Mouse (Mus musculus): Measurements from ENCODE around the gene Mindy3. TPM values are rescaled to one million over a fixed set of nuclear protein-coding genes. Genes with fewer than 3 reads are reported as not detected.

Mindy3 gene
- polyA plus RNA-seq, 1 experiment from 2014 or later, result 25.2 TPM

GRCm38 (mm10) chr2:12328355-12329067 lies 90.8 kb downstream of the Mindy3 start:
- WGBS, result 42% methylated on average over 8 of the region's 8 CpGs
- no peak overlapping the region for H3K4me3 ChIP-seq (ENCODE audit: low read depth, low read length)
- H3K4me1 ChIP-seq (replicated peaks; ENCODE audit: control insufficient read depth, insufficient read depth, low read length), result no peaks in the 10 kb centered on the region
- no peak for ATAC-seq
- no peak overlapping the region for H3K9ac ChIP-seq (ENCODE audit: low read depth, low read length)
- no peak overlapping the region for H3K27ac ChIP-seq (ENCODE audit: low read depth, low read length)
- no peak for TF ChIP-seq CTCF (IDR thresholded peaks at IDR 0.05; ENCODE audit: low read depth)
- H3K36me3 ChIP-seq (ENCODE audit: control insufficient read depth, insufficient read depth), result no peaks in the 10 kb centered on the region
- H3K27me3 ChIP-seq (replicated peaks; ENCODE audit: control insufficient read depth, insufficient read depth, low read length), result no peaks in the 10 kb centered on the region
- no peaks in the 10 kb centered on the region for H3K9me3 ChIP-seq (ENCODE audit: control insufficient read depth)
- no peak overlapping the region for H3K4me2 ChIP-seq (replicated peaks; ENCODE audit: low read depth)

GRCm38 (mm10) chr2:12327691-12328354 lies 91.4 kb downstream of the Mindy3 start:
- Histone ChIP-seq H3K9ac (ENCODE audit: low read depth, low read length) (no peak overlapping the region), H3K4me1 (replicated peaks; ENCODE audit: control insufficient read depth, insufficient read depth, low read length) (no peaks in the 10 kb centered on the region), H3K4me2 (replicated peaks; ENCODE audit: low read depth) (peak overlapping the region; percentile 52), H3K36me3 (ENCODE audit: control insufficient read depth, insufficient read depth) (no peaks in the 10 kb centered on the region), H3K9me3 (ENCODE audit: control insufficient read depth) (no peaks in the 10 kb centered on the region), H3K27ac (ENCODE audit: low read depth, low read length) (no peak overlapping the region), H3K4me3 (ENCODE audit: low read depth, low read length) (no peak overlapping the region), H3K27me3 (replicated peaks; ENCODE audit: control insufficient read depth, insufficient read depth, low read length) (no peaks in the 10 kb centered on the region)
- WGBS, result 48% methylated on average over 11 of the region's 11 CpGs
- no peak for TF ChIP-seq CTCF (IDR thresholded peaks at IDR 0.05; ENCODE audit: low read depth)
- ATAC-seq, result no peak

GRCm38 (mm10) chr2:12327216-12327615 lies 92.1 kb downstream of the Mindy3 start:
- Histone ChIP-seq H3K4me2 (replicated peaks; ENCODE audit: low read depth) (peak overlapping the region; percentile 52), H3K4me3 (ENCODE audit: low read depth, low read length) (no peak overlapping the region), H3K36me3 (ENCODE audit: control insufficient read depth, insufficient read depth) (no peaks in the 10 kb centered on the region), H3K27me3 (replicated peaks; ENCODE audit: control insufficient read depth, insufficient read depth, low read length) (no peaks in the 10 kb centered on the region), H3K9ac (ENCODE audit: low read depth, low read length) (no peak overlapping the region), H3K27ac (ENCODE audit: low read depth, low read length) (no peak overlapping the region), H3K9me3 (ENCODE audit: control insufficient read depth) (no peaks in the 10 kb centered on the region), H3K4me1 (replicated peaks; ENCODE audit: control insufficient read depth, insufficient read depth, low read length) (no peaks in the 10 kb centered on the region)
- TF ChIP-seq CTCF (IDR thresholded peaks at IDR 0.05; ENCODE audit: low read depth), result no peak
- ATAC-seq, result no peak
- WGBS, result 17% methylated on average over 10 of the region's 10 CpGs

DNA sequence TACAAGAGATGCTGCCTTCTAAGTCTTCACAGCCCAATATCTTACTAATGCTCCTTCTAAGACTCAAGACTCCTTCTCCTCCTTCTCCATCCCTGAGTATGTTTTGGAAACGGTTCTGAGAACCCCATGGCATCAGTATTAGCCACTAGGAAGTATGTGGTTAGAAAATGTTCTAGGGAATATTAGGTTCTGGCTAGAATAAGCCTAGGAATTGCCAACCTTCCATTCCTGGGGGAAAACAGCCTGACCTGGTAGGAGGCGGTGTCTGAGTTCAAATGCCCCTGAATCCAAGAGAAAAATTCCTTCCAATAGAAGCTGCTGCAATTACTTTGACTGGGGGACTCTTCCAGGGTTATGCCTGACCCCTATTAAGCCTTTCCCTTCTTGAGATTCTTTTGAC lies 93.4 kb downstream of the Mindy3 start:
- no peaks in the 10 kb centered on the region for H3K27me3 ChIP-seq (replicated peaks; ENCODE audit: control insufficient read depth, insufficient read depth, low read length)
- no peak overlapping the region for H3K4me3 ChIP-seq (ENCODE audit: low read depth, low read length)
- H3K27ac ChIP-seq (ENCODE audit: low read depth, low read length), result no peak overlapping the region
- H3K4me2 ChIP-seq (replicated peaks; ENCODE audit: low read depth), result no peak overlapping the region
- H3K9me3 ChIP-seq (ENCODE audit: control insufficient read depth), result no peaks in the 10 kb centered on the region
- no peak overlapping the region for H3K9ac ChIP-seq (ENCODE audit: low read depth, low read length)
- no peaks in the 10 kb centered on the region for H3K4me1 ChIP-seq (replicated peaks; ENCODE audit: control insufficient read depth, insufficient read depth, low read length)
- 82% methylated on average over 2 of the region's 2 CpGs for WGBS
- H3K36me3 ChIP-seq (ENCODE audit: control insufficient read depth, insufficient read depth), result no peaks in the 10 kb centered on the region
- TF ChIP-seq CTCF (IDR thresholded peaks at IDR 0.05; ENCODE audit: low read depth), result no peak
- ATAC-seq, result no peak

DNA sequence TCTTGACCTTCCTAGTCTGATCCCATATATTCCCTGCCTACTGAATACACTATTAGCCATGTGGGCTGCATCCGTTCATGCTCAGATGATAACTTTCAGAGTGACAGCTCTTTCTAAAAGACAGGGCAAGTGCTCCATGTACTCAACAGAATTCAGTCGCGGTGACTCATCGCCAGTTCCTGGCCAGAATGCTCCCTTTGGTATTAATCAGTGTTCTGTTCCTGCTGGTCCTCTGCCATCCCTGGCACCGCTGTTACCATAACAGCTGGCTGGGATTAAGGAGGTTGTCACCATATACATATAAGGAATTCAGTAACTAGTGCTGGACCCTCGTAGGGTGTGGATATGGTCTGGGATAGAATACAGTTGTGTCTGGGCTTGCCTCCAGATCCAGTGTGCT lies 93.9 kb downstream of the Mindy3 start:
- no peak for ATAC-seq
- Histone ChIP-seq H3K4me2 (replicated peaks; ENCODE audit: low read depth) (no peak overlapping the region), H3K9me3 (ENCODE audit: control insufficient read depth) (no peaks in the 10 kb centered on the region), H3K9ac (ENCODE audit: low read depth, low read length) (no peak overlapping the region), H3K27me3 (replicated peaks; ENCODE audit: control insufficient read depth, insufficient read depth, low read length) (no peaks in the 10 kb centered on the region), H3K27ac (ENCODE audit: low read depth, low read length) (no peak overlapping the region), H3K4me3 (ENCODE audit: low read depth, low read length) (no peak overlapping the region), H3K36me3 (ENCODE audit: control insufficient read depth, insufficient read depth) (no peaks in the 10 kb centered on the region), H3K4me1 (replicated peaks; ENCODE audit: control insufficient read depth, insufficient read depth, low read length) (no peaks in the 10 kb centered on the region)
- TF ChIP-seq CTCF (IDR thresholded peaks at IDR 0.05; ENCODE audit: low read depth), result no peak
- 69% methylated on average over 6 of the region's 6 CpGs for whole genome bisulfite sequencing

DNA sequence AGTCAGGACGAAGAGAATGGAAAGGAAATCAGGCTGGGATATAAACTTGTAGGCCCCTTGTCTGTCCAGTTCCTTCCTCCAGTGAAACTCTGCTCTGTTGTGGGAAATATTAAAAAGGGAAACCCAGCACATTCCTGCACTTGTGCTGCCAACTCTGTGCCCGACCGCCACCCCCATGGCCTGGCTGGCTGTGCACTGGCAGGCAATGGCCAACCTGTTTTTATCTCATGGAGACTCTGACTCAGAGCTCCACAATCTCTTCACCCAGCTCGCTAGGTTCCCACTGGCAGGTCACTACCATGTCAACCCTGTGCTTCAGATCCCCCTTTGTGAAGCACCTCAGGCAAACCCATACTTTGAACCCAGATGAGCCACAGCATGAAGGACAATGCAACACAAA lies 98.4 kb downstream of the Mindy3 start:
- Histone ChIP-seq H3K4me1 (replicated peaks; ENCODE audit: control insufficient read depth, insufficient read depth, low read length) (no peaks in the 10 kb centered on the region), H3K36me3 (ENCODE audit: control insufficient read depth, insufficient read depth) (no peaks in the 10 kb centered on the region), H3K4me2 (replicated peaks; ENCODE audit: low read depth) (no peak overlapping the region), H3K27me3 (replicated peaks; ENCODE audit: control insufficient read depth, insufficient read depth, low read length) (no peaks in the 10 kb centered on the region), H3K4me3 (ENCODE audit: low read depth, low read length) (no peak overlapping the region), H3K27ac (ENCODE audit: low read depth, low read length) (no peak overlapping the region), H3K9me3 (ENCODE audit: control insufficient read depth) (no peaks in the 10 kb centered on the region), H3K9ac (ENCODE audit: low read depth, low read length) (no peak overlapping the region)
- 78% methylated on average over 4 of the region's 4 CpGs for WGBS
- TF ChIP-seq CTCF (IDR thresholded peaks at IDR 0.05; ENCODE audit: low read depth), result no peak
- no peak for ATAC-seq

All from intestine, postnatal 0 days (tissue).